Mouse (Mus musculus): ENCODE results near the gene Sugct. TPM values are rescaled to one million over a fixed set of nuclear protein-coding genes. Genes with fewer than 3 reads are reported as not detected.

Gene Sugct
- polyA plus RNA-seq, 1 experiment from 2014 or later: 3.2 TPM

DNA sequence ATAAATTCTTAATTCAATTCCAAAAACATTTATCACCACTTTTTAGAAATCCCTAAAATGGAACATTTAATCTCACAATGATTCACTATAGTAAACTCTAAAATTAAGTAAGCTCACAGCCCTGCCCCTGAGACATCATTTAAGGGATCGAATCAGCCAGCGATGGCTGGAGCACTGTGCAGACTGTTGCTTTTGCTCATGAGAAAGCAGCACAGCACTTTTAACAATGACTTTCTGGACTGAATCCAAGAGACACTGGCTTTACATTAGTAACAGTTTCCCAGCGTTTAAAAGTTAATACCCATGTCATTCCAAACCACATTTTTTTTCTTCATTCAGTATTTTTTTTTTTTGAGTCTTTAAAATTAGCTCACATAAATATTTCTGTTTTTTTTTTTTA, 398.9 kb downstream of the Sugct start:
- no peaks in the 10 kb centered on the region for H3K9me3 ChIP-seq (ENCODE audit: control insufficient read depth, low read length)
- no peak overlapping the region for H3K27ac ChIP-seq (ENCODE audit: low read depth, low read length)
- no peak for ATAC-seq (ENCODE audit: low FRiP score)
- no peak overlapping the region for H3K4me2 ChIP-seq (replicated peaks; ENCODE audit: low read depth, low read length)
- H3K4me3 ChIP-seq (ENCODE audit: low read depth, low read length): no peak overlapping the region
- no peak overlapping the region for H3K9ac ChIP-seq (ENCODE audit: low read depth, low read length)
- H3K36me3 ChIP-seq (ENCODE audit: control insufficient read depth, insufficient read depth, low read length): no peaks in the 10 kb centered on the region
- no peaks in the 10 kb centered on the region for H3K27me3 ChIP-seq (ENCODE audit: control insufficient read depth, insufficient read depth, low read length)
- H3K4me1 ChIP-seq (replicated peaks; ENCODE audit: control insufficient read depth, insufficient read depth, low read length): no peaks in the 10 kb centered on the region
- 73% methylated on average over 3 of the region's 3 CpGs for WGBS
- no peak for DNase-seq (ENCODE audit: low spot score)

DNA sequence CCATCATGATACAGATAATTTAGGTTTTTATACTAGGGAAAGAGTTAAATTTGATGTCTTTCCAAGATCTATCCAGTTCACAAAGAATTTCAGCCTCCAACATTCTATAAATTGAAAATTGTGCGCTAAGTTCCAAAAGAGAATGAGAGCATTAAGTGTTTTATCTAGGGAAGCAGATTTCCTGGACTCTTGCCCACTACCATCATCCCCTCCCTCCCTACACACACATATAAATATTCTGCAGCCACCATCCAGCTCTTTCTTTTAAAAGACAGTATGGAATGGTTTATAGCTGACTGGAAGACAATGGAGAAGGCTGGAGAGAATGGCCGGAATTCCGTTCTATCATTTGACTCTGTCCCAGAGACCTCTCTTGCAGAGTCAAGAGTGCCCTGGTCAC, 404.3 kb downstream of the Sugct start:
- ATAC-seq (ENCODE audit: low FRiP score) (no peak), DNase-seq (ENCODE audit: low spot score) (no peak)
- H3K4me2 ChIP-seq (replicated peaks; ENCODE audit: low read depth, low read length): no peak overlapping the region
- H3K4me1 ChIP-seq (replicated peaks; ENCODE audit: control insufficient read depth, insufficient read depth, low read length): no peaks in the 10 kb centered on the region
- H3K36me3 ChIP-seq (ENCODE audit: control insufficient read depth, insufficient read depth, low read length): no peaks in the 10 kb centered on the region
- H3K9me3 ChIP-seq (ENCODE audit: control insufficient read depth, low read length): no peaks in the 10 kb centered on the region
- H3K4me3 ChIP-seq (ENCODE audit: low read depth, low read length): no peak overlapping the region
- 84% methylated on average over 3 of the region's 3 CpGs for WGBS
- no peaks in the 10 kb centered on the region for H3K27me3 ChIP-seq (ENCODE audit: control insufficient read depth, insufficient read depth, low read length)
- no peak overlapping the region for H3K27ac ChIP-seq (ENCODE audit: low read depth, low read length)
- no peak overlapping the region for H3K9ac ChIP-seq (ENCODE audit: low read depth, low read length)

DNA sequence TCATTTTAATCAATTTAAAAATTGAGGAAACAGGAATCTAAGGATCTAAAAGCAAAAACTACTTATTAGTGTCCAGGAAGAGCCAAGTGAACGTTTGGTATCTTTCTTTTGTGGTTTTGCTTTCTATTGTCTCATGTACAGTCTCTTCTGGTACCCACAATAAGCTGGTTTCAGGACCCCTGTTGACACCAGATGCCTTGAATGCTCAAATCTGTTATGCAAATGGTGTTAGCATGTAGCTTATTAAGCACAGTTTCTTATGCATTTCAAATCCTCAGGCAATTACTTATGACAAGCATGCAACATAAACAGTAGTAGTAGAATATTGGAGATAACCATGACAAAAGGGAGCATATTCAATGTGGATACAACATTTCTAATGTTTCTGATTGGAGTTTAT, 407.0 kb downstream of the Sugct start:
- DNase-seq (ENCODE audit: low spot score): no peak
- Histone ChIP-seq H3K27me3 (ENCODE audit: control insufficient read depth, insufficient read depth, low read length) (no peaks in the 10 kb centered on the region), H3K4me2 (replicated peaks; ENCODE audit: low read depth, low read length) (no peak overlapping the region), H3K36me3 (ENCODE audit: control insufficient read depth, insufficient read depth, low read length) (no peaks in the 10 kb centered on the region), H3K27ac (ENCODE audit: low read depth, low read length) (no peak overlapping the region), H3K9me3 (ENCODE audit: control insufficient read depth, low read length) (no peaks in the 10 kb centered on the region), H3K4me3 (ENCODE audit: low read depth, low read length) (no peak overlapping the region), H3K4me1 (replicated peaks; ENCODE audit: control insufficient read depth, insufficient read depth, low read length) (no peaks in the 10 kb centered on the region), H3K9ac (ENCODE audit: low read depth, low read length) (no peak overlapping the region)
- ATAC-seq (ENCODE audit: low FRiP score): no peak
- WGBS: 42% methylated on average over 1 of the region's 1 CpGs

DNA sequence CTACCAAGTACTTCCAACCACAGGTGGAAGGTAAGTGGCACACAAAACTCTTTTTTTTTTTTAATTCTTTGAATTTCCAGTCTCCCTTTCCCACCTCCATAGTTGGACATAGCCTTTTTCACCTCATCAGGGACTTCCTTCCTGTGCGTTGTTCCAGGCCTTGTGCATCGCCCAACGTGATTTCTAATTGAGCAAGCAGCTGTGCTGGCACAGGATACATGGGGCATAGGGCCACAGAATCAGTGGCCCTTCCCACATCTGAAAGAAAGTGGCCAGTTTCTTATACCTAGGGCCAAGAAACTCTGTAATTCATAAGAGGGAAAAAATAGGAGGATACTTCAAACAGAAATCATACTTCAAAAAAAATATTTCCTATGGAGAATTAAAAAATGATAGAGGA, 449.4 kb downstream of the Sugct start:
- H3K9me3 ChIP-seq (ENCODE audit: control insufficient read depth, low read length): no peaks in the 10 kb centered on the region
- 92% methylated on average over 3 of the region's 3 CpGs for WGBS
- ATAC-seq (ENCODE audit: low FRiP score) (no peak), DNase-seq (ENCODE audit: low spot score) (no peak)
- no peak overlapping the region for H3K9ac ChIP-seq (ENCODE audit: low read depth, low read length)
- no peak overlapping the region for H3K4me3 ChIP-seq (ENCODE audit: low read depth, low read length)
- no peak overlapping the region for H3K27ac ChIP-seq (ENCODE audit: low read depth, low read length)
- no peaks in the 10 kb centered on the region for H3K27me3 ChIP-seq (ENCODE audit: control insufficient read depth, insufficient read depth, low read length)
- H3K4me2 ChIP-seq (replicated peaks; ENCODE audit: low read depth, low read length): no peak overlapping the region
- H3K4me1 ChIP-seq (replicated peaks; ENCODE audit: control insufficient read depth, insufficient read depth, low read length): no peaks in the 10 kb centered on the region
- H3K36me3 ChIP-seq (ENCODE audit: control insufficient read depth, insufficient read depth, low read length): no peaks in the 10 kb centered on the region

DNA sequence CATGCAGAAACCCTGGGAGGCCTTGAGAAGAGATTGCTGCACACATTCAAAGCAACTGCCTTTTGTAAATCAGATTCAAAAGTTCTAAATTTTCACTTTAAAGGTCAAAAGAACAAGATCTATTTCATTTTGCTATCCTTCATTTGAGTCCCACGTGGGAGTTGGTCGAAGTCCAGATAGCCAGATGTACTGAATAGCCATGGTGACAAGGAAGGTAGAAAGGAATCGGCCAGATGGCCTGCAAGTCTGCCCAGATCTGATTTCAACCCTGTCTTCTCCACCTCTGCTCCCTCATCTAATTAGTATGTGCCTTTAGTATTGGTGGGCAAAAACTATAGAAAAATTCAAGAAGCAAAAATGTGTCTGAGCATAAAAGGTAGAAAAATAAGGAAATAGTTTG, 478.8 kb downstream of the Sugct start:
- Histone ChIP-seq H3K4me2 (replicated peaks; ENCODE audit: low read depth, low read length) (no peak overlapping the region), H3K27ac (ENCODE audit: low read depth, low read length) (no peak overlapping the region), H3K4me3 (ENCODE audit: low read depth, low read length) (no peak overlapping the region), H3K27me3 (ENCODE audit: control insufficient read depth, insufficient read depth, low read length) (no peaks in the 10 kb centered on the region), H3K36me3 (ENCODE audit: control insufficient read depth, insufficient read depth, low read length) (no peaks in the 10 kb centered on the region), H3K4me1 (replicated peaks; ENCODE audit: control insufficient read depth, insufficient read depth, low read length) (no peaks in the 10 kb centered on the region), H3K9ac (ENCODE audit: low read depth, low read length) (no peak overlapping the region), H3K9me3 (ENCODE audit: control insufficient read depth, low read length) (no peaks in the 10 kb centered on the region)
- 50% methylated on average over 3 of the region's 3 CpGs for WGBS
- no peak for ATAC-seq (ENCODE audit: low FRiP score)
- DNase-seq (ENCODE audit: low spot score): no peak

DNA sequence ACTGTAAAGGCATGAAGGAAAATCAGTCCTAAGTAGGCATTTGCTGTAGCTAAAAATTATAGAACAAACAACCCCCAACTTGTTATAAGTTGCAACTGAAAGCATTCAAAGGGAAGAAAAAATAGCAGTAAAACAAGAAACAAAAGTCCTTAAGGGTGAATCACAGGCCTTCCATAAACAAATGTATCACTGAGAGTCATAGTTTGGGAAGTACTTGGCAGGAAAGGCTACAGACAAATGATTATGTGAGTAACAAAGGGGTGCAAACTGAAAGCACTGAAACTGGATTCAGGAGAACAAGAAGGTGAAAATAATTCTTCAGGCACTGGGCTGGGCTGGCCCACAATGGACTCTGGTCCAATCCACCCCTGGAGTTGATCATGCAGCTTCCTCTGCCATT, 482.7 kb downstream of the Sugct start:
- no peaks in the 10 kb centered on the region for H3K4me1 ChIP-seq (replicated peaks; ENCODE audit: control insufficient read depth, insufficient read depth, low read length)
- ATAC-seq (ENCODE audit: low FRiP score) (no peak), DNase-seq (ENCODE audit: low spot score) (no peak)
- H3K4me2 ChIP-seq (replicated peaks; ENCODE audit: low read depth, low read length): no peak overlapping the region
- H3K27ac ChIP-seq (ENCODE audit: low read depth, low read length): no peak overlapping the region
- no peaks in the 10 kb centered on the region for H3K36me3 ChIP-seq (ENCODE audit: control insufficient read depth, insufficient read depth, low read length)
- H3K4me3 ChIP-seq (ENCODE audit: low read depth, low read length): no peak overlapping the region
- no peaks in the 10 kb centered on the region for H3K27me3 ChIP-seq (ENCODE audit: control insufficient read depth, insufficient read depth, low read length)
- no peaks in the 10 kb centered on the region for H3K9me3 ChIP-seq (ENCODE audit: control insufficient read depth, low read length)
- H3K9ac ChIP-seq (ENCODE audit: low read depth, low read length): no peak overlapping the region

DNA sequence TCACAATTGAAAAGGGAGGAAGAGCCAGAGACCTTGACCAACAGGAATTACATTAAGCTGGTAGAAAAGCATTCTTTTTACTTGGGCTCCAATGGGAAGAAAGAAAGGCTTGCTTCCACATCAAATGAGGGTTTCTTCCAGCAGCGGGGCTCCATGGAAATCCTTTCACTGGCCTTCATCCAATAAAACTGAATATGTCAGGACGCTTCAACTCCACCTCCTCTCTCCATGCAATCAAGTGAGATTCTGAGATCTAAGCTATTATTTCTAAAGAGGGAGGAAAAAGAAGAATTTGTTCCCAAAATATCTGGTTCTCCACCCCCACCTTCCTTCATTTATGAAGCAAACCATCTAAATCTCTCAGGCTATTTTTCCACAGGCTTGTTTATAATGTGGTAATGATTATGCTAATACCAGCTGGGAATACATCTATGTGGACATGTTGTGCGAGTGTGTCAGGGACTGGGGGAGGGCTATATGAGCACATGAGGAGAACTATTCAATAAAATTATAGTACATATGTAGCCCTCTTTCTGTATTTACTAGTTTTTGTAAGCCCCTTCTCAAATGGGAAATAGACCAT, 505.1 kb downstream of the Sugct start:
- Histone ChIP-seq H3K9me3 (ENCODE audit: control insufficient read depth, low read length) (no peaks in the 10 kb centered on the region), H3K4me2 (replicated peaks; ENCODE audit: low read depth, low read length) (no peak overlapping the region), H3K4me1 (replicated peaks; ENCODE audit: control insufficient read depth, insufficient read depth, low read length) (no peaks in the 10 kb centered on the region), H3K27ac (ENCODE audit: low read depth, low read length) (no peak overlapping the region), H3K4me3 (ENCODE audit: low read depth, low read length) (no peak overlapping the region), H3K36me3 (ENCODE audit: control insufficient read depth, insufficient read depth, low read length) (no peaks in the 10 kb centered on the region), H3K9ac (ENCODE audit: low read depth, low read length) (no peak overlapping the region), H3K27me3 (ENCODE audit: control insufficient read depth, insufficient read depth, low read length) (no peaks in the 10 kb centered on the region)
- ATAC-seq (ENCODE audit: low FRiP score): no peak
- WGBS: 67% methylated on average over 3 of the region's 3 CpGs
- no peak for DNase-seq (ENCODE audit: low spot score)

DNA sequence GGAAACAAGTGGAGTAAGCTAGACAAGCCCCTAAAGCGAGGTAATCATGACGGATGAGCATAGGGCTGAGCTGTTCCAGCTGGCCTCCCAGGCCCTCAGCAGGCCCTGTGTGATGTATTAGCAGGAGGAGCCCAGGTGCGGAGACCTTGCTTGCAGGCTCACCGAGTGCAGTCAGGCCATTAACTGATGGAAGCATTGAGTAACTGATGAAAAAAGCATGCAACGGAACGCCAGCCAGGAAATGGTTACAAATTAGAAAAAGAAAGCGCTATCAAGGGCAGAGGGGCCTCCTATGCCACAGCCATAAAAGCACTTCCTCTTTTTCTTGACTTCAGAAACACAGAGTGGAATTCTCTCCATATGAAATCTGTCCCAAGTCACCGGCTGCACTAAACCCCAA, 510.1 kb downstream of the Sugct start:
- 62% methylated on average over 8 of the region's 8 CpGs for WGBS
- H3K4me3 ChIP-seq (ENCODE audit: low read depth, low read length): no peak overlapping the region
- no peaks in the 10 kb centered on the region for H3K4me1 ChIP-seq (replicated peaks; ENCODE audit: control insufficient read depth, insufficient read depth, low read length)
- H3K9me3 ChIP-seq (ENCODE audit: control insufficient read depth, low read length): no peaks in the 10 kb centered on the region
- no peak overlapping the region for H3K4me2 ChIP-seq (replicated peaks; ENCODE audit: low read depth, low read length)
- no peak overlapping the region for H3K9ac ChIP-seq (ENCODE audit: low read depth, low read length)
- H3K27me3 ChIP-seq (ENCODE audit: control insufficient read depth, insufficient read depth, low read length): no peaks in the 10 kb centered on the region
- H3K36me3 ChIP-seq (ENCODE audit: control insufficient read depth, insufficient read depth, low read length): no peaks in the 10 kb centered on the region
- H3K27ac ChIP-seq (ENCODE audit: low read depth, low read length): no peak overlapping the region
- ATAC-seq (ENCODE audit: low FRiP score) (peak; percentile 70), DNase-seq (ENCODE audit: low spot score) (peak; percentile 15)

DNA sequence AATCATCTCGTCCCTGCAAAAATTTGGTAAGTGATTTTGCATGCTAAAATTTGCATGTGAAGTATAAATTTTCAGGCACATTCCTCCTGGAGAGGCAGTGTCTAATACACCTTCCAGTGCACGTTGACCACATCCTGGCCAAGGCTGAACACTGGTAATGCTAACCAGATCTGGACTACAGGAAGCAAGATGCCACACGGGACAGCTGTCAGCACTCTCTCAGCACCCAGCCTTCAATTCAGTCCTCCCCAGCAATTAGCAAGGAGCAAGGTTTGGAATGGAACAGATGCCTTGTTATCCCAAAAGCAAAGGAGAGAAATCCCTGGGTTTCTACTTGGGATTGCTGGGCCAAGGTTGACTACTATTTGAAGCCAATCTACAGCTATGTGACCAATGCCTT, 529.4 kb downstream of the Sugct start:
- H3K4me3 ChIP-seq (ENCODE audit: low read depth, low read length): no peak overlapping the region
- H3K4me2 ChIP-seq (replicated peaks; ENCODE audit: low read depth, low read length): no peak overlapping the region
- no peaks in the 10 kb centered on the region for H3K9me3 ChIP-seq (ENCODE audit: control insufficient read depth, low read length)
- H3K9ac ChIP-seq (ENCODE audit: low read depth, low read length): no peak overlapping the region
- H3K36me3 ChIP-seq (ENCODE audit: control insufficient read depth, insufficient read depth, low read length): no peaks in the 10 kb centered on the region
- H3K4me1 ChIP-seq (replicated peaks; ENCODE audit: control insufficient read depth, insufficient read depth, low read length): no peaks in the 10 kb centered on the region
- no peaks in the 10 kb centered on the region for H3K27me3 ChIP-seq (ENCODE audit: control insufficient read depth, insufficient read depth, low read length)
- 68% methylated on average over 3 of the region's 3 CpGs for WGBS
- H3K27ac ChIP-seq (ENCODE audit: low read depth, low read length): no peak overlapping the region
- ATAC-seq (ENCODE audit: low FRiP score) (no peak), DNase-seq (ENCODE audit: low spot score) (no peak)
